Mouse (Mus musculus) embryonic facial prominence, embryonic 15.5 days (tissue): ENCODE data around the gene Slc34a1. TPM values are rescaled to one million over a fixed set of nuclear protein-coding genes. Genes with fewer than 3 reads are reported as not detected.

Experiments
- ATAC-seq: fragments of 200-750 bp; cut with Nextera tagmentation; 2 replicates; pipeline ENCODE4 v1.8.0; 2017; ENCODE audit warnings: low read depth, moderate TSS enrichment; ENCODE audit not compliant: insufficient number of reproducible peaks, low FRiP score, low TSS enrichment
- H3K27ac ChIP-seq: fragments of 300-500 bp; sonication (generic); replicated peaks from 2 replicates; pipeline ENCODE4 v1.5.1; 2015; ENCODE audit warnings: mild to moderate bottlenecking, inconsistent platforms
- H3K27me3 ChIP-seq: fragments of 300-500 bp; sonication (generic); 2 replicates; pipeline ENCODE4 v1.6.1; 2015; ENCODE audit warnings: inconsistent platforms
- H3K36me3 ChIP-seq: fragments of 300-500 bp; sonication (generic); 2 replicates; pipeline ENCODE4 v1.6.1; 2015; ENCODE audit warnings: mild to moderate bottlenecking, inconsistent platforms
- H3K4me1 ChIP-seq: fragments of 300-500 bp; sonication (generic); 2 replicates; pipeline ENCODE4 v1.6.1; 2015; ENCODE audit warnings: inconsistent platforms
- H3K4me2 ChIP-seq: fragments of 300-500 bp; sonication (generic); replicated peaks from 2 replicates; pipeline ENCODE4 v1.6.1; 2015; ENCODE audit warnings: mild to moderate bottlenecking, inconsistent platforms
- H3K4me3 ChIP-seq: fragments of 300-500 bp; sonication (generic); replicated peaks from 2 replicates; pipeline ENCODE4 v1.5.1; 2015; ENCODE audit warnings: mild to moderate bottlenecking, inconsistent platforms
- H3K9ac ChIP-seq: fragments of 300-500 bp; sonication (generic); 2 replicates; pipeline ENCODE4 v1.6.1; 2015; ENCODE audit warnings: inconsistent platforms
- H3K9me3 ChIP-seq: fragments of 300-500 bp; sonication (generic); replicated peaks from 2 replicates; pipeline ENCODE4 v1.6.1; 2016; ENCODE audit warnings: inconsistent platforms
- WGBS: fragments of 180-500 bp; shearing (Covaris S2); methylation state at CpG from one replicate; pipeline ENCODE4 v1.1.7; 2015; 5-methylcytosine and 5-hydroxymethylcytosine counted together
- polyA plus RNA-seq: library from polyadenylated mRNA; unstranded; fragments of >200 nt; fragmentation: Nextera tagmentation; extraction: Ambion mirVana; gene quantifications from 2 replicates; pipeline ENCODE4 v1.2.1, GENCODE M21; 2015

Slc34a1 gene
- polyA plus RNA-seq, 1 experiment from 2014 or later, result 0.11 TPM

DNA sequence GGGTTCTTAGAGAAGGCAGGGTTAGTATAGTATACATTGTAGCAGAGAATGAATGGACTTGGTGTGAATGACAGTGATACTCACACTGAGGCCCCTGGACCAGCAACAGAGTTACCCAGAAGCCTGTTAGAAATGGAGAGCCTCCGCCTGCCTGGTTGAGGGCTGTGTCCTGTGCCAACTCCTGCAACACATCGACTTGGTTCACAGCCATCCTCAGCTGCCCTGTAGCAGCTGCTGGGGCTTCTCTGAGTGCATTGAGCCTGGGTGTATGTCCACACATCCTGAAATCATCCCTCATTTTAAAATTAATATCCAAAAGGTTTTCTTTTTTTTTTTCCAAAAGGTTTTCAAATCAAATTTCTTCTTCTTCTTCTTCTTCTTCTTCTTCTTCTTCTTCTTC is 22.1 kb upstream of the Slc34a1 start:
- Histone ChIP-seq H3K27ac (no peak overlapping the region), H3K36me3 (no peaks in the 10 kb centered on the region), H3K4me1 (0 out of 2 replicates have a peak, but pooled peaks cover 6% of the 10 kb centered on the region), H3K4me3 (no peak overlapping the region), H3K9ac (no peak overlapping the region; the same call in 1 of the 2 replicates), H3K9me3 (no peaks in the 10 kb centered on the region), H3K27me3 (peaks cover 40% of the 10 kb centered on the region), H3K4me2 (no peak overlapping the region)
- 60% methylated on average over 2 of the region's 2 CpGs for WGBS
- no peak for ATAC-seq

DNA sequence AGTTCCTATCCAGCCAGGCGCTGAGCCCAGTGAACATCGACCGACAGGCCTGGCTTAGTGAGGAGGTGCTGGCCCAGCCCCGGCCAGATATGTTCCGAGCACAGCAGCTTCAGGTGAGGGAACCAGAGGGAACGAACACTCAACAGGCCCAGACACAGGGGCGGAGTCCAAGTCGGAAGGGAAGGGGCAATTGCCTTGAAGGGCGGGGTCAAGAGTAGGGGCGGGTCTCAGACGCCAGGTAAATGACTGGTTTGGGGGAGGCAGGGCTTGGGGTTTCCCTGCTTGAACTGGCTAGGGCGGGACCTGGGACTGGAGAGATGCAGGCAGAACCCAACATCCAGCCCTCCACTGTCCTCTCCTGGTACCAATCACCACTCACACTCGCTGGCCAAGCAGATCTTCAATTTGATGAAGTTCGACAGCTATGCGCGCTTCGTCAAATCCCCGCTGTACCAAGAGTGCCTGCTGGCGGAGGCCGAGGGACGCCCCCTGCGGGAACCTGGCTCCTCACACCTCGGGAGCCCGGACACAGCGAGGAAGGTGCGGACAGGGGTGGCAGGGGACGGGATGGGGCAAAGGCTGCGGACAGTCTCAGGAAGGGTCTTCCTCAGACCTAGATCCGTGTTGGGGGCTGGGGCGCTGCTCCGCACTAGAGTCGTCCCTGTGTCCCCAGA is 18.9 kb upstream of the Slc34a1 start:
- ATAC-seq, result no peak
- Histone ChIP-seq H3K27ac (no peak overlapping the region), H3K9me3 (no peaks in the 10 kb centered on the region), H3K4me2 (peak overlapping the region; percentile 41), H3K27me3 (peaks cover 46% of the 10 kb centered on the region), H3K9ac (peak overlapping the region; percentile 4; the same call in 1 of the 2 replicates), H3K4me1 (0 out of 2 replicates have a peak, but pooled peaks cover 6% of the 10 kb centered on the region), H3K36me3 (no peaks in the 10 kb centered on the region), H3K4me3 (peak overlapping the region; percentile 21; the same call in 1 of the 2 replicates)
- 7% methylated on average over 32 of the region's 32 CpGs for WGBS

DNA sequence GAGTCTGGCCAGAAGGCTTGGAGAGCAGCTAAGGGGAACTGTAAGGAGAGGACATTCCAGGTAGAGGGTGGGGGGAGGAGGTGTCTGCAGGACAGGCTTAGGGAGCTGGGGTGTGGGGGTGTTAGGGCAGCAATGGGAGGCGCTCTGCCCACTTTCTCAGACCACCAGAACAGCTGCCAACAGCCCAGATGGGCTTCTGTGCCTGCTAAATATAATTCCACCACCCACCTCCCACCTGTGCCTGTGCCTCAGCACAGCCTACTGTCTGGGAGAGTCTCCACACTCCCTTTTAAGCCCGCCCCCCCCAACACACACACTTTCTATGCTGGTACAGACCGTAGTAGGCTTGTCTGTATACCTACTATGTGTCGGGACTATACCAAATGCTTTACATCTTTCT is 16.2 kb upstream of the Slc34a1 start:
- Histone ChIP-seq H3K27me3 (peaks cover 40% of the 10 kb centered on the region), H3K9ac (no peak overlapping the region), H3K4me1 (0 out of 2 replicates have a peak, but pooled peaks cover 6% of the 10 kb centered on the region), H3K36me3 (no peaks in the 10 kb centered on the region), H3K27ac (no peak overlapping the region), H3K4me3 (no peak overlapping the region), H3K9me3 (no peaks in the 10 kb centered on the region), H3K4me2 (no peak overlapping the region)
- 81% methylated on average over 4 of the region's 4 CpGs for WGBS
- ATAC-seq, result no peak

GRCm38 (mm10) chr13:55390644-55391043 is 7.3 kb upstream of the Slc34a1 start:
- WGBS, result 83% methylated on average over 3 of the region's 3 CpGs
- ATAC-seq, result no peak
- H3K4me3 ChIP-seq, result no peak overlapping the region
- no peaks in the 10 kb centered on the region for H3K4me1 ChIP-seq
- no peak overlapping the region for H3K27ac ChIP-seq
- H3K4me2 ChIP-seq, result no peak overlapping the region
- H3K36me3 ChIP-seq, result no peaks in the 10 kb centered on the region
- no peak overlapping the region for H3K9ac ChIP-seq
- H3K9me3 ChIP-seq, result no peaks in the 10 kb centered on the region
- no peaks in the 10 kb centered on the region for H3K27me3 ChIP-seq

DNA sequence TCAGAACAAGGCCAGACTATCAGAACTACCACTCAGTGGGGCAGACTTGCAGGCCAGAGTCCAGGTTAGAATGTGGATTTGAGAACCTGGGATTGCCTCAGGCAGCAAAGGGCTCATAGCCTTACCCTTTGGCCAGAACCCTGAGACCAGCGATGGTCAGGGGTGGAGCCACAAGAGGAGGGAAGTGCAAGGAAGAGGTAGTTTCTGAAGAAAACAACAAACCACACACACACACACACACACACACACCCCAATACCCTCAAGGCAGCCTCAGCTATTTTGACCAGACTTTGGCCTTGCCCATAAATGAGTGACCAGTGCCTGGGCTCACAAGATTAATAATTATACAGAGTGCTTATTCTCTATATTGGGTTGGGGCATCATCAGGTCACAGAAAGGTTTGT is 6.4 kb upstream of the Slc34a1 start:
- Histone ChIP-seq H3K27me3 (no peaks in the 10 kb centered on the region), H3K4me1 (no peaks in the 10 kb centered on the region), H3K4me3 (no peak overlapping the region), H3K36me3 (no peaks in the 10 kb centered on the region), H3K9me3 (no peaks in the 10 kb centered on the region), H3K4me2 (no peak overlapping the region), H3K27ac (no peak overlapping the region), H3K9ac (no peak overlapping the region)
- no peak for ATAC-seq
- WGBS, result 68% methylated on average over 1 of the region's 1 CpGs

DNA sequence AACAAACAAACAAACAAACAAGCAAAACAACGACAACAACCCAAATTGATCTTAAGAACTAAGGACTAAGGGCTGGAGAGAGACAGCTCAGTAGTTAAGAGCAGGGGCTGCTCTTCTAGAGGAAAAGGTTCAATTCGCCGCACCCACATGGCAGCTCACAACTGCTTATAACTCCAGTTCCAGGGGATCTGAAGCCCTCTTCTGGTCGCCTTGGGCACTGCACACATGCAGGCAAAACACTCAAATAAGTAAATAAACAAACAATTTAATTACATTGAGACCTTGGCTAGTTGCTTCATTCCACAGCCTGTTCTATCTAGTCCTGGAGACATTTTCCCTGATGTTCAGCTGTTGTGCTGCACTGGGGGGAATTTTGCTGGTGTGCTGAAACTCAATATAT is 5.1 kb upstream of the Slc34a1 start:
- Histone ChIP-seq H3K27ac (no peak overlapping the region), H3K4me2 (no peak overlapping the region), H3K9me3 (no peaks in the 10 kb centered on the region), H3K4me3 (no peak overlapping the region), H3K4me1 (no peaks in the 10 kb centered on the region), H3K27me3 (no peaks in the 10 kb centered on the region), H3K9ac (no peak overlapping the region), H3K36me3 (no peaks in the 10 kb centered on the region)
- no peak for ATAC-seq
- WGBS, result 69% methylated on average over 4 of the region's 4 CpGs

GRCm38 (mm10) chr13:55399300-55400038 is 1.5 kb downstream of the Slc34a1 start:
- Histone ChIP-seq H3K4me3 (no peak overlapping the region), H3K4me1 (no peaks in the 10 kb centered on the region), H3K9me3 (no peaks in the 10 kb centered on the region), H3K9ac (no peak overlapping the region), H3K36me3 (no peaks in the 10 kb centered on the region), H3K27ac (no peak overlapping the region; the same call in 1 of the 2 replicates), H3K4me2 (no peak overlapping the region), H3K27me3 (0 out of 2 replicates have a peak, but pooled peaks cover 3% of the 10 kb centered on the region)
- ATAC-seq, result no peak
- WGBS, result 67% methylated on average over 5 of the region's 5 CpGs

- no peak for ATAC-seq
- no peak overlapping the region for H3K27ac ChIP-seq
- H3K4me3 ChIP-seq, result no peak overlapping the region
- no peaks in the 10 kb centered on the region for H3K9me3 ChIP-seq
- H3K36me3 ChIP-seq, result no peaks in the 10 kb centered on the region
- H3K4me1 ChIP-seq, result peaks cover under 1% of the 10 kb centered on the region
- no peak overlapping the region for H3K4me2 ChIP-seq
- H3K9ac ChIP-seq, result no peak overlapping the region
- WGBS, result 54% methylated on average over 1 of the region's 1 CpGs
- H3K27me3 ChIP-seq, result 0 out of 2 replicates have a peak, but pooled peaks cover 3% of the 10 kb centered on the region
Measured at GRCm38 (mm10) chr13:55400039-55400346, 2.0 kb downstream of the Slc34a1 start.

GRCm38 (mm10) chr13:55403266-55403665 is 5.3 kb downstream of the Slc34a1 start:
- no peaks in the 10 kb centered on the region for H3K36me3 ChIP-seq
- H3K4me2 ChIP-seq, result no peak overlapping the region
- peaks cover 9% of the 10 kb centered on the region for H3K4me1 ChIP-seq
- H3K9ac ChIP-seq, result no peak overlapping the region
- 0 out of 2 replicates have a peak, but pooled peaks cover 3% of the 10 kb centered on the region for H3K27me3 ChIP-seq
- H3K4me3 ChIP-seq, result no peak overlapping the region
- 0 out of 2 replicates have a peak, but pooled peaks have one; percentile 26 for ATAC-seq
- H3K27ac ChIP-seq, result no peak overlapping the region
- 59% methylated on average over 7 of the region's 7 CpGs for WGBS
- no peaks in the 10 kb centered on the region for H3K9me3 ChIP-seq

DNA sequence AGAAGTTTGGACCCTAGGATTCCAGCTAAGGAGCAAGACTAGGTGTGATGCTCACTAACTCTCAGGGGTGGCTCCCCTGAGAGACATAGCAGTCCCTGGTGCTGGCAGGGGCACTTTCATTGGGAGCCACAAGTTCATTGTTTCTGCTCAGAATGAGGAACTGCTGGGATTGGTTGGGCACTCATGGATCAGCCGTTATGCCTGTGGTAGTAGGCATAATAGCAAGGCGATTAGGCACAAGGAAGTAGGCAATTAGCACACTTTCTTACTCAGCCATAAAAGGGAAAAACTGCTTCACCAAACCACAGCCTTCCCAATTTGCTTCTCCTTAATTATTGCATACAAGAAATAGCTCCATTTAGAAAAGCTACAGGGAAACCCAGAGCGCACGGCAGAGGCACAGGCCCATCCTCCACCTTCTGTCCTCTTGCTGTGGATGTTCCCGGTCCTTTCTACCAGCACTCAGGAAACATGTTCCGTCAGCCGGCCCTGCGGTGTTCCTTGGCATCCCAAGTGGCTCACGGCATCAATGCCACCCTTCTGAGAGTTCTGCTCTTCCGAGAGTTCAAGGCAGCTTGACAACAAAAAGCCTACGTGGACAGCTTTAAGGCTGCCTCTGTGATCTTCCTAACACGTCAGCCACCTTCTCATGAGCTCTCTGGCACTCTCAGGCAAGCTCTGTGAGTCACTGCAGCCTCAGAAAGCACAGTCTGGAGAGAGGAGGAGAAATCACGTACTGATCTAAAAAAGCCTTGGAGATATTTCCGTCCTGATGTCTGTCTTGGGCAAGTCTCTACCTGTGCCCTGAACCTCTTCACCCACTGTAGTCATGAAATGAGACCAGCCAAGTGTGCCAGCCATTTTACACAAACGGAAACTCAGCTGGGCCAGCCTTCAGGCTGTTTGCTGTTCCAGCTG is 6.2 kb downstream of the Slc34a1 start:
- Histone ChIP-seq H3K4me2 (no peak overlapping the region), H3K9me3 (no peaks in the 10 kb centered on the region), H3K36me3 (no peaks in the 10 kb centered on the region), H3K4me1 (peaks cover 9% of the 10 kb centered on the region), H3K9ac (no peak overlapping the region), H3K4me3 (no peak overlapping the region), H3K27ac (peak overlapping the region; percentile 31; the same call in 1 of the 2 replicates), H3K27me3 (peaks cover 7% of the 10 kb centered on the region; the same call in 1 of the 2 replicates)
- WGBS, result 61% methylated on average over 15 of the region's 15 CpGs
- no peak for ATAC-seq
